Mouse (Mus musculus) lung, adult 2 months (tissue): ENCODE measurements around the gene Ifitm5.

Experiments used
- CTCF ChIP-seq: fragments of 200-500 bp; IDR thresholded peaks from 2 replicates; pipeline ENCODE4 v1.5.1; 2011; ENCODE audit warnings: mild to moderate bottlenecking, low read length, control low read depth; ENCODE audit not compliant: insufficient read depth
- POLR2A ChIP-seq: fragments of 200-500 bp; IDR thresholded peaks from 2 replicates; pipeline ENCODE4 v1.6.1; 2011; ENCODE audit warnings: low read depth, mild to moderate bottlenecking, control low read depth, low read length, borderline replicate concordance; ENCODE audit errors: extremely low read depth

DNA sequence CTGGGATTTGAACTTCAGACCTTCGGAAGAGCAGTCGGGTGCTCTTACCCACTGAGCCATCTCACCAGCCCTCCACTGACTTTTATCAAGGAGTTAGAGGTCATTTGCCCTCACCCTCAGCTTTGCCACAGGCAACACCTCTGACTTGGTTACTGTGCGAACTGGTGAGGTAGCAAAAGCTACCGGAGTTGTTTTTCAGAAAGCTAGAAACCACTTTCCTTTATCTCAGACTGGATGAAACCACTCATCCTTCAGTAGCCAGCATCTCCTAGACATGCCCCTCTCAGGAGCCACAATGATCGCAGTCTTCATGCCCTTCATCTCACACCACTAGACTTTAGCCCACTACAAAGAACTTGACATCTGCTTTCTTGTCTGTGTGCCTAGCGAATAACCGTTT, 32.9 kb upstream of the Ifitm5 start:
- TF ChIP-seq CTCF: no peak
- no peak for TF ChIP-seq POLR2A
